Mouse (Mus musculus): Measurements from ENCODE around the gene Mfsd14a.

The Mfsd14a gene

GRCm38 (mm10) chr3:116599705-116600104 lies 62.8 kb downstream of the Mfsd14a start:
- DNase-seq (ENCODE audit: low spot score in 2 of 2), result no peak

GRCm38 (mm10) chr3:116595603-116595991 lies 66.9 kb downstream of the Mfsd14a start:
- no peak for DNase-seq (ENCODE audit: low spot score in 2 of 2)

- DNase-seq (ENCODE audit: low spot score in 2 of 2), result peak; percentile 98 to 99
Observed at GRCm38 (mm10) chr3:116594728-116595602, 67.5 kb downstream of the Mfsd14a start, which contains the start of gene Sass6. Sass6 (plus strand) TSS chr3:116594982.

GRCm38 (mm10) chr3:116594076-116594727 lies 68.3 kb downstream of the Mfsd14a start:
- DNase-seq (ENCODE audit: low spot score in 2 of 2), result no peak

GRCm38 (mm10) chr3:116582201-116582600 lies 80.3 kb downstream of the Mfsd14a start:
- DNase-seq (ENCODE audit: low spot score in 2 of 2), result no peak

Data from spleen, postnatal 4 days (tissue).